Mouse (Mus musculus) intestine, embryonic 16.5 days (tissue): ENCODE results near the gene Lin28a. TPM values are rescaled to one million over a fixed set of nuclear protein-coding genes. Genes with fewer than 3 reads are reported as not detected.

ENCODE experiments used
- ATAC-seq: fragments of 200-750 bp; cut with Nextera tagmentation; 2 replicates; pipeline ENCODE4 v1.8.0; 2017; ENCODE audit warnings: moderate TSS enrichment, moderate library complexity
- H3K27ac ChIP-seq: fragments of 300-500 bp; sonication (generic); 2 replicates; pipeline ENCODE4 v1.5.1; 2014; ENCODE audit warnings: mild to moderate bottlenecking, low read length
- H3K27me3 ChIP-seq: fragments of 300-500 bp; sonication (generic); replicated peaks from 2 replicates; pipeline ENCODE4 v1.6.1; 2014; ENCODE audit warnings: low read length, control low read depth, mixed read lengths; ENCODE audit not compliant: control insufficient read depth, insufficient read depth
- H3K36me3 ChIP-seq: fragments of 300-500 bp; sonication (generic); 2 replicates; pipeline ENCODE4 v1.6.1; 2014; ENCODE audit warnings: low read length, control low read depth; ENCODE audit not compliant: control insufficient read depth, insufficient read depth
- H3K4me1 ChIP-seq: fragments of 300-500 bp; sonication (generic); 2 replicates; pipeline ENCODE4 v1.6.1; 2014; ENCODE audit warnings: low read length, control low read depth, mixed read lengths; ENCODE audit not compliant: control insufficient read depth, insufficient read depth
- H3K4me2 ChIP-seq: fragments of 300-500 bp; sonication (generic); 2 replicates; pipeline ENCODE4 v1.6.1; 2014; ENCODE audit warnings: low read depth, low read length, control low read depth
- H3K4me3 ChIP-seq: fragments of 300-500 bp; sonication (generic); 2 replicates; pipeline ENCODE4 v1.5.1; 2014; ENCODE audit warnings: mild to moderate bottlenecking, low read length
- H3K9ac ChIP-seq: fragments of 300-500 bp; sonication (generic); 2 replicates; pipeline ENCODE4 v1.6.1; 2014; ENCODE audit warnings: low read depth, low read length
- H3K9me3 ChIP-seq: fragments of 300-500 bp; sonication (generic); 2 replicates; pipeline ENCODE4 v1.6.1; 2016; ENCODE audit warnings: low read length, control low read depth; ENCODE audit not compliant: control insufficient read depth
- whole genome bisulfite sequencing: fragments of 180-500 bp; shearing (Covaris S2); extraction: QIAGEN DNeasy Blood & Tissue Kit; methylation state at CpG from one replicate; pipeline ENCODE4 v1.1.7; 2014; 5-methylcytosine and 5-hydroxymethylcytosine counted together
- polyA plus RNA-seq: library from polyadenylated mRNA; unstranded; fragments of >200 nt; fragmentation: Nextera tagmentation; extraction: Ambion mirVana; gene quantifications from 2 replicates; pipeline ENCODE4 v1.2.1, GENCODE M21; 2015

Gene Lin28a
- polyA plus RNA-seq, 1 experiment from 2014 or later = 0.10 TPM

- Histone ChIP-seq H3K9ac (no peak overlapping the region), H3K4me2 (no peak overlapping the region), H3K4me3 (no peak overlapping the region), H3K36me3 (peaks cover 10% of the 10 kb centered on the region), H3K27ac (no peak overlapping the region), H3K9me3 (no peaks in the 10 kb centered on the region), H3K4me1 (peaks cover 17% of the 10 kb centered on the region), H3K27me3 (no peaks in the 10 kb centered on the region)
- no peak for ATAC-seq
- WGBS = 57% methylated on average over 4 of the region's 4 CpGs
Observed at GRCm38 (mm10) chr4:133970196-133970595, 48.4 kb downstream of the Lin28a start.

GRCm38 (mm10) chr4:133969114-133969770, 49.4 kb downstream of the Lin28a start:
- Histone ChIP-seq H3K4me2 (peak overlapping the region; percentile 97), H3K36me3 (peaks cover 14% of the 10 kb centered on the region), H3K27ac (0 out of 2 replicates have a peak overlapping the region, but pooled peaks have one; percentile 100), H3K4me1 (peaks cover 17% of the 10 kb centered on the region), H3K9ac (0 out of 2 replicates have a peak overlapping the region, but pooled peaks have one; percentile 97), H3K9me3 (no peaks in the 10 kb centered on the region), H3K4me3 (0 out of 2 replicates have a peak overlapping the region, but pooled peaks have one; percentile 78), H3K27me3 (no peaks in the 10 kb centered on the region)
- no peak for ATAC-seq
- WGBS = 54% methylated on average over 8 of the region's 8 CpGs

GRCm38 (mm10) chr4:133968150-133968921, 50.3 kb downstream of the Lin28a start, which contains the start of gene Hmgn2:
Gene Hmgn2 (minus strand): TSS chr4:133968650.
- peaks cover 17% of the 10 kb centered on the region for H3K4me1 ChIP-seq
- under 1% methylated on average over 41 of the region's 42 CpGs for WGBS

GRCm38 (mm10) chr4:133967866-133968149, 50.8 kb downstream of the Lin28a start:
- peaks cover 17% of the 10 kb centered on the region for H3K4me1 ChIP-seq
- H3K4me3 ChIP-seq = peak overlapping the region; percentile 78
- peak overlapping the region; percentile 97 for H3K4me2 ChIP-seq
- H3K9ac ChIP-seq = peak overlapping the region; percentile 97
- peaks cover 18% of the 10 kb centered on the region for H3K36me3 ChIP-seq
- peak overlapping the region; percentile 100 for H3K27ac ChIP-seq
- no peaks in the 10 kb centered on the region for H3K9me3 ChIP-seq
- 0% methylated on average over 28 of the region's 29 CpGs for WGBS
- no peaks in the 10 kb centered on the region for H3K27me3 ChIP-seq
- peak; percentile 86 for ATAC-seq

More at GRCm38 (mm10) chr4:133968150-133968921, 50.3 kb downstream of the Lin28a start, which contains the start of gene Hmgn2:
- ATAC-seq = peak; percentile 79
- Histone ChIP-seq H3K27me3 (no peaks in the 10 kb centered on the region), H3K27ac (peak within 1 kb of the TSS; percentile 100), H3K4me2 (peak within 1 kb of the TSS; percentile 97), H3K9ac (peak within 1 kb of the TSS; percentile 97), H3K4me3 (peak within 1 kb of the TSS; percentile 78), H3K36me3 (peaks cover 18% of the 10 kb centered on the region), H3K9me3 (no peaks in the 10 kb centered on the region)

- no peaks in the 10 kb centered on the region for H3K9me3 ChIP-seq
- under 1% methylated on average over 78 of the region's 101 CpGs for WGBS
- peak overlapping the region; percentile 78 for H3K4me3 ChIP-seq
- H3K27me3 ChIP-seq = no peaks in the 10 kb centered on the region
- H3K4me2 ChIP-seq = peak overlapping the region; percentile 97
- peak overlapping the region; percentile 97 for H3K9ac ChIP-seq
- peaks cover 18% of the 10 kb centered on the region for H3K36me3 ChIP-seq
- peaks cover 17% of the 10 kb centered on the region for H3K4me1 ChIP-seq
- peak overlapping the region; percentile 100 for H3K27ac ChIP-seq
- ATAC-seq = peak; percentile 80
Observed at GRCm38 (mm10) chr4:133967138-133967865, 51.3 kb downstream of the Lin28a start.

- Histone ChIP-seq H3K4me1 (peaks cover 17% of the 10 kb centered on the region), H3K4me3 (peak overlapping the region; percentile 78), H3K9me3 (no peaks in the 10 kb centered on the region), H3K27me3 (no peaks in the 10 kb centered on the region), H3K36me3 (peaks cover 18% of the 10 kb centered on the region), H3K4me2 (peak overlapping the region; percentile 55), H3K27ac (peak overlapping the region; percentile 57; the same call in 1 of the 2 replicates), H3K9ac (peak overlapping the region; percentile 97)
- no peak for ATAC-seq
- WGBS = 27% methylated on average over 12 of the region's 12 CpGs
Observed at GRCm38 (mm10) chr4:133966271-133966940, 52.2 kb downstream of the Lin28a start.

GRCm38 (mm10) chr4:133962566-133962965, 56.1 kb downstream of the Lin28a start:
- Histone ChIP-seq H3K4me1 (peaks cover 8% of the 10 kb centered on the region), H3K27me3 (no peaks in the 10 kb centered on the region), H3K9ac (no peak overlapping the region), H3K27ac (no peak overlapping the region), H3K36me3 (peaks cover 18% of the 10 kb centered on the region), H3K4me3 (no peak overlapping the region), H3K9me3 (no peaks in the 10 kb centered on the region), H3K4me2 (no peak overlapping the region)
- ATAC-seq = no peak
- WGBS = 83% methylated on average over 7 of the region's 7 CpGs

- no peak for ATAC-seq
- Histone ChIP-seq H3K27ac (no peak overlapping the region), H3K9me3 (no peaks in the 10 kb centered on the region), H3K4me1 (no peaks in the 10 kb centered on the region), H3K4me3 (no peak overlapping the region), H3K9ac (no peak overlapping the region), H3K27me3 (no peaks in the 10 kb centered on the region), H3K4me2 (no peak overlapping the region), H3K36me3 (peaks cover 2% of the 10 kb centered on the region; the same call in 1 of the 2 replicates)
- WGBS = 88% methylated on average over 1 of the region's 1 CpGs
Observed at GRCm38 (mm10) chr4:133958884-133959283, 59.8 kb downstream of the Lin28a start.
